Mouse (Mus musculus): ENCODE results near the gene Abcg8. TPM values are rescaled to one million over a fixed set of nuclear protein-coding genes. Genes with fewer than 3 reads are reported as not detected.

The Abcg8 gene
- polyA plus RNA-seq, 1 experiment: 0.04 TPM

DNA sequence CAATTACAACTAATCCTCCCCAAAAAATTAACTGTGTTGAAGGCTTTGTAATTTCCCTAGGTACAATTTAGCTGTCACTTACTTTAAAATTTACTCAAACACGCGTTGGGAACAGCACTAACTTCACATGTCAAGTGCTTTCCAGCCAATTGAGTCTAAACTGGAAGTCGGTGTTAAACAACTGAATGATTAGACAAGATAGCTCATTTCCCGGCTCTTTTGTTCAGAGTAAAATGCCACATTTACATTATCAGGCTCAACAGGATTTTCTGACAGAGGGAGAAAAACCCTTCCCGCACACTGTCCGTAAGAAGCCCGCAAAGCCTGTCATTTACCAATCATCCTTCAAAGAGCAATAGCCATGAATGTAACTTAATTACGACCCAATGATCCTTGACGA lies 68.9 kb downstream of the Abcg8 start:
- TF ChIP-seq FLI1 (IDR thresholded peaks at IDR 0.05; ENCODE audit: low read length): no peak
- no peak for TF ChIP-seq GATA1 (IDR thresholded peaks at IDR 0.05; ENCODE audit: borderline replicate concordance, low read length)
- Histone ChIP-seq H3K36me3 (replicated peaks; ENCODE audit: low read length) (peaks cover 67% of the 10 kb centered on the region), H3K4me1 (peaks cover 5% of the 10 kb centered on the region), H3K9me3 (no peaks in the 10 kb centered on the region), H3K27me3 (replicated peaks) (no peaks in the 10 kb centered on the region), H3K4me3 (replicated peaks) (no peak overlapping the region)

DNA sequence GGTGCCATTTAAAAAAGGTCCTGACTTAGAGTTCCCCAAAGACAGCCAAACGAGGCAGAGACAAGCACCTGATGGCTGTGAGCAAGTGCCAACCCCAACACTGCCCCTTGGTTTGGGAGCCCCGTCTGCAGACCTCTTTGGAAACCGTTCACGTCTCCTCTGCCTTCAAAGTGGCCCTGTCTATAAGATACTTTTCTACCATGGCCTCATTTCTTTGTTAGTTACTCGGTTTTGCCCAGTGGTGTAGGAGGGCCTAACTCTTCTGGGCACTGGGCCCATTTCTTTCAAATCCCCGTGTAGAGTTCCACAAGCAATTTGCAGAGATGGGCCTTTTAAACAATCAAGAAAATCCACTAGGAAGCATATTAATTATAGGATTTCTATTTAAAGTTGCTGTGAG lies 71.1 kb downstream of the Abcg8 start:
- H3K36me3 ChIP-seq (replicated peaks; ENCODE audit: low read length): peaks cover 82% of the 10 kb centered on the region

DNA sequence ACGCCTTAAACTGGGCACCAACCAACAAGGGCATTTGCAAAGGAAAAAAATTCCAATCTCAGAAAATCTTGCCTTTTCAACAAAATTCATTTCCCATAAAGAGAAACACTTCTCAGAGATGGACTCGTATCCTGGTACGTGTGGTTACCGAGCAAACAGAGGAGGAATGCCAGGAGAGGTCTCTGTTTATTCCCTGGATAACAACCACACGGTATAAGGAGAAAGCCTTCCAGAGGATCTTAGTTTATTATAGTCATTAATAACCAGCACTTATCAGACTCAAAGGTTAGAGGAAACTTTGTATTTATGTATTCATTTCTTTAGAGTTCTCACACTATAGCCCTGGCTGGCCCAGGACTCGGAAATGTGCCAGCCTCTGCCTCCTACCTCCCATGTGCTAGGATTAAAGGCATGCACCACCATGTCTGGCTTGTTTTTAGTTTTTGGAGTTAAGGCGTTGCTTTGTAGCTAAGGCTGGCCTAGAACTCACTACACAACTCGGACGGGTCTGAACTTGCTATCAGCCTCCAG lies 72.1 kb downstream of the Abcg8 start:
- Histone ChIP-seq H3K9me3 (no peaks in the 10 kb centered on the region), H3K4me3 (replicated peaks) (no peak overlapping the region), H3K4me1 (peaks cover 2% of the 10 kb centered on the region), H3K36me3 (replicated peaks; ENCODE audit: low read length) (peaks cover 88% of the 10 kb centered on the region), H3K27me3 (replicated peaks) (no peaks in the 10 kb centered on the region)
- no peak for TF ChIP-seq GATA1 (IDR thresholded peaks at IDR 0.05; ENCODE audit: borderline replicate concordance, low read length)
- no peak for TF ChIP-seq FLI1 (IDR thresholded peaks at IDR 0.05; ENCODE audit: low read length)

More for the DNA sequence above, 71.1 kb downstream of the Abcg8 start:
- TF ChIP-seq GATA1 (IDR thresholded peaks at IDR 0.05; ENCODE audit: borderline replicate concordance, low read length): no peak
- no peak for TF ChIP-seq FLI1 (IDR thresholded peaks at IDR 0.05; ENCODE audit: low read length)
- H3K27me3 ChIP-seq (replicated peaks): no peaks in the 10 kb centered on the region
- H3K9me3 ChIP-seq: no peaks in the 10 kb centered on the region
- H3K4me3 ChIP-seq (replicated peaks): no peak overlapping the region
- peaks cover 5% of the 10 kb centered on the region for H3K4me1 ChIP-seq

DNA sequence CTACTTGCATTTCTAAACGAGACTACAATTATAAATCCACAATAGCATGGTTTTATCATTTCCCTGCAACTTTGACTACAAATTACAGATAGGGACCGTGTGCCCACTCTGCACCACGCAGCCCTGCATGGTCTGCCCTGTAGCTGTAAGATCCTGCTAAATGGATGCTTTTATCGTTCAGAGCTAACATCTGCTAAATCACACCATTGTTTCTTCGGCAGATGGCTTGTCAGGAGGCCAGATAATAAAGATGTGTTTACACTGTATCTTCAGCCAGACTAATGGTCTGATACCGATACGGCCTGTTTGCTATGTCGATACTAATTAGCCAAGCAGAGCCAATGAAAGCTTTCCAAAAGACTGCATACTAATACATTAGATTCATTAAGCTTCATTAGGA lies 73.2 kb downstream of the Abcg8 start:
- Histone ChIP-seq H3K9me3 (no peaks in the 10 kb centered on the region), H3K4me3 (replicated peaks) (no peak overlapping the region), H3K4me1 (no peaks in the 10 kb centered on the region), H3K27me3 (replicated peaks) (no peaks in the 10 kb centered on the region), H3K36me3 (replicated peaks; ENCODE audit: low read length) (peaks cover 95% of the 10 kb centered on the region)
- TF ChIP-seq GATA1 (IDR thresholded peaks at IDR 0.05; ENCODE audit: borderline replicate concordance, low read length) (no peak), FLI1 (IDR thresholded peaks at IDR 0.05; ENCODE audit: low read length) (no peak)

Other genes starting within 250 kb of the Abcg8 start
- 0.72 TPM in 1 of 2 replicates, not detected in the other for gene Thada, start 210.1 kb upstream of the Abcg8 start, polyA plus RNA-seq (2012; ENCODE audit: insufficient read depth, low replicate concordance)
- gene Plekhh2, start 164.4 kb upstream of the Abcg8 start, polyA plus RNA-seq (2012; ENCODE audit: insufficient read depth, low replicate concordance): not detected in 2 replicates
- 0.19 TPM in 1 of 2 replicates, not detected in the other for gene Dync2li1, start 49.8 kb upstream of the Abcg8 start, polyA plus RNA-seq (2012; ENCODE audit: insufficient read depth, low replicate concordance)
- 0.37 TPM in 1 of 2 replicates, not detected in the other for gene Abcg5, start 6.7 kb downstream of the Abcg8 start, polyA plus RNA-seq (2012; ENCODE audit: insufficient read depth, low replicate concordance)
- gene Lrpprc, start 114.5 kb downstream of the Abcg8 start, polyA plus RNA-seq (2012; ENCODE audit: insufficient read depth, low replicate concordance): 2.0 and 2.3 TPM in 2 replicates